Mouse (Mus musculus) megakaryocyte, embryonic 14.5 days (primary cell): ENCODE measurements at regions not wholly inside any gene's neighbourhood (a gene's known extent, or its start where the extent isn't known, plus 50 kb on each side); places are given as distances from the start of the nearest gene placed in this dataset.

ENCODE experiments used
- FLI1 ChIP-seq: IDR thresholded peaks from 2 replicates; pipeline ENCODE4 v1.6.1; 2012; ENCODE audit warnings: low read length, inconsistent platforms, mixed read lengths
- GATA1 ChIP-seq: IDR thresholded peaks from 3 replicates; pipeline ENCODE4 v1.6.1; 2012; ENCODE audit warnings: mixed read lengths, low read length, inconsistent platforms, borderline replicate concordance

DNA sequence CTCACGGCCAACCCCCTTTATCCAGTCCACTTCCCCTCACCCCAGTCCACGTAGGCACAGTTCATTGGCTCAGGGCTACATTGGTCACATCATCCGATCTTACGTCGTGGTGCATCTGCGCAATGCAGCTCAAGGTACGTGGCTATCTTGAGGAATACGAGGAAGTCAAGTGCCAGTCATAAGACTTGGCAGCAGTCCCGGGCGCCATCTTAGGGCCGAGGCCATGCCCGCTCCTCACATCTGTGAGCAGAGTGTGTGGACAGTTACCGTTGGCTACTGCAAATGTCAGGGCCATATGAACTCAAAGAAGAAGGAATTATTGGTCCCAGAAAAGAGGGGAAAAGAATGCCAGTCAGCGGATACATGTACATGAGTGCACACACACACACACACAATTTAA lies 228.8 kb downstream of the Ppp4r2 start:
- no peak for TF ChIP-seq GATA1
- no peak for TF ChIP-seq FLI1
